Mouse (Mus musculus): ENCODE measurements around the gene Idh3a.
"Not testable (repeated sequence)": the region's sequence is repeated elsewhere in the genome, so short reads cannot be mapped to it uniquely, and the experiment has no call there.

Idh3a gene

DNA sequence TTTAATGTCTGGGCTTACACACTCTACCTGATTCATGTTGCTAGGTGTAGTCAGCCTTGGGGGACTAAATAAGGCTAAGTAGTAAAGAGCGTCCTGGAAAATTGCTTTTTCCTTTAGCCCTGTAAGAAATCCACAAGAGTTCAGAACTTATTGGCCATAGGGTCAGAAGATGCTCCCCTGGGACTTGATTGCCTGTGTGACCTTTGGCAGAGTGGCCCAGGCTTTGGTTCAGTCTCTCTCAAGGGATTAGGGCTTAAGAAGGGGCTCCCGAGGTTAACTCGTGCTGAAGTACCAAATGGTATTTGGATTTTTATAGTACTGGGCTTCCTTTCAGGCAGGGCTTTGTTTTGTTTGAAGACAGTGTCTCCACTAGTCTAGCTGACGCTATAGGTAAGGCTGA lies 1.7 kb downstream of the Idh3a start:
- no peak for DNase-seq (ENCODE audit: low read depth, low spot score)

DNA sequence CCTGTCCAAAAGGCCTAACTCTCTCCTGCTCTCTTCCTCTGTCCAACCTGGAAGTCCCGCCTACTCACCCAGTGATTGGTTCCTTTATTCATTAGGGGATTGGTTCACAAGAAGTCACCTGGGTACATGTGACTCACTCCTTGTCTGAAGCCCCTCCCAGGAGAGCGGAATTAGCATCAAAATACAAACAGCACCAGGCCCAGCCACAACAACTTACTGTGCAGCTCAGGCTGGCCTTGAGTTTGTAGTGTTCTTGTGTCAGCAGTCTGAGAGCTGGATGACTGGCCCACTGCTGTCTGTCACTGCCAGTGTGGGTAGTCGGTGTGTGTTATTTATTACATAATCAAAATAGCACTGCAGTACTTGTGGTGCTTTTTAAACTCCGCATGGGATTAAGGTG lies 7.5 kb downstream of the Idh3a start:
- DNase-seq (ENCODE audit: low read depth, low spot score) = not testable (repeated sequence)

DNA sequence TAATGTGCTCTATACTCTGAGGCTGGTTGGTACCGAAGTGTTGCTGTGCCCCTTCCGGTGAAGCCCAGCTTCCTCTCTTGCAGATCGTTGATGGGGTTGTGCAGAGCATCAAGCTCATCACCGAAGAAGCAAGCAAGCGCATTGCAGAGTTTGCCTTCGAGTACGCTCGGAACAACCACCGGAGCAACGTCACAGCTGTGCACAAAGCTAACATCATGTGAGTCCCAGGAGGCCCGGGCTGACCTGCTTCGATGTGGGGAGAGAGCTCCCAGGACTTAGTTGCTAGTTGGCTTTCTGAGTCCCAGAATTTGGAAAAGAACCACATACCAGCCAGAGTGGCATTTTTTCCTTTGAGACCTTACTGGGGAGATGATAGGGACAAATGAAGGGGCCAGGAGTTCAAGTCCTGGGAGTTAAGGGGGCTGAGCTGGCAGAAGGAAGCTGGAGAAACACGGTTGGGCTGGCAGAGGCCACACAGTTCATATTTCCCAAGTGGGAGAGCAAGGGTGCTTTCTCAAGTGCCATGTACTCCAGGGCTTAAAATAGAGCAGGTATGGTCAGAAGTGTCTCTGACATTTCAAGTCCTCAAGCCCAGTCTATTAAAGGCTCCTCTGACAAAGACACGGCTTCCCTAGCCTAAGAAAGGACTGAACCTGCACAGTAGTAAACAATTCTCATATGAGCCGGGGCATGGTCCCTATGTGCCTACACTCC lies 10.8 kb downstream of the Idh3a start:
- no peak for DNase-seq (ENCODE audit: low read depth, low spot score)

DNA sequence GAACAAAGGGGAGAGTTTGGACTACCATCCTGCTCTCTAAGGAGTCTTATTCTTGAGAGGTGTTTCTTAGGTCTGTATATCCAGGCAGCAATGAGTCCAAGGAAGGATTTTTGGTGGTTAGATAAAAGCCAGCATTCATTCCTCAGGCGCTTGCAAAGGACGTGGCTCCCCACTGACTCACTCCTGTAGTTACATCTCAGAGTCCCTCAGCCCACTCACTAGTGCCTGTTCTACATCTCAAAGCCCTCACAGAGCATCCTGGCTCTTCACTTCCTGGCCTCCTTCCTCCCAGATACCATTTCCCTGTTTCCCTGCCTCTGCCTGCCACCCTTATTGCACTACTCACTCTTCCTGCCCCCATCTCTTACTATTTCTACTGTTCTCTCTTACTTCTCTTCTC lies 16.3 kb downstream of the Idh3a start:
- no peak for DNase-seq (ENCODE audit: low read depth, low spot score)

DNA sequence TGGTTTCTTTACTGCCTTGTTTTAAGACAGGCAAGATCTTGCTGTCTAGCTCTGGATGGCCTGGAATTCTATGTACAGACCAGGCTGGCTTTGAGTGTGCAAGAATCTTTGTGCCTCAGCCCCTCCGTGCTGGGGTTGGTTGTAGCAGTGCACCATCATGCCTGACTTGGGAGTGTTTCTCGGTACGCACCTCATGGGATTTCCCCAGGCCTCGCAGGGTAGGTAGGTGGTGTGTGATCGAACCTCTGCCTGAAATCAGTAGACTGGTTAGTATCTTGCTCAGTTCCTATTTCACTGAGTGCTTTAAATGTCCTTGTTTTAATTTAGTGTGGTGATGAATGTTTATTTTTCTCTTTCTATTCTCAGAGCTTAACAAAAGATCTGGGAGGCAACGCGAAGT lies 16.8 kb downstream of the Idh3a start:
- no peak for DNase-seq (ENCODE audit: low read depth, low spot score)

DNA sequence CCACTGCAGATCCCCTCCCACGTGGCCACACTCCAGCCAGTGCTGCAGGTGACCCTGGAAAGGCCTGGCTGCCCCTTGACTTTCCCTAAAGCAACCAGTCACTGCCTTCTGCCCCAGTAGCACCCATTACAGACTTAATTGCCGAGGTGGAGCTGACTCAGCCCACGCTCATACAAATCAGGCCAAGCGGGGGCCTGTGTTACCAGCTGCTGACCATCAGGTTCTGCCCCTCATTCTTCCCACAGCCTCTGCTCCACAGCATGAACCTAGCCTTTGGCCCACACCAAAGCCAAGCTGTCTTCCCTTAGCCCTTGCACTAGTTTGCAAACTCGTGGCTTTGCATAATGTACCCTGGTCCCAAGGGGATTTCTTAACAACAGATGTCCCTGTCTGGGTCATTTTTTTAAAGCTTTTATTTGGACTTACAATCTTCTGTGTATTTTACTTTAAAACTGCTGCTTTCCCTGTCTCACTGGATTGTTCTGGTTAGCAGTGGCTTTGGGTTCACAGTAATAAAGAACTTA lies 18.1 kb downstream of the Idh3a start:
- DNase-seq (ENCODE audit: low read depth, low spot score) = no peak

GRCm38 (mm10) chr9:54604886-54605285 lies 18.8 kb downstream of the Idh3a start:
- peak; percentile 50 for DNase-seq (ENCODE audit: low read depth, low spot score)

- DNase-seq (ENCODE audit: low read depth, low spot score) = no peak
These were observed 26.7 kb downstream of the Idh3a start for GRCm38 (mm10) chr9:54612781-54613191.

DNA sequence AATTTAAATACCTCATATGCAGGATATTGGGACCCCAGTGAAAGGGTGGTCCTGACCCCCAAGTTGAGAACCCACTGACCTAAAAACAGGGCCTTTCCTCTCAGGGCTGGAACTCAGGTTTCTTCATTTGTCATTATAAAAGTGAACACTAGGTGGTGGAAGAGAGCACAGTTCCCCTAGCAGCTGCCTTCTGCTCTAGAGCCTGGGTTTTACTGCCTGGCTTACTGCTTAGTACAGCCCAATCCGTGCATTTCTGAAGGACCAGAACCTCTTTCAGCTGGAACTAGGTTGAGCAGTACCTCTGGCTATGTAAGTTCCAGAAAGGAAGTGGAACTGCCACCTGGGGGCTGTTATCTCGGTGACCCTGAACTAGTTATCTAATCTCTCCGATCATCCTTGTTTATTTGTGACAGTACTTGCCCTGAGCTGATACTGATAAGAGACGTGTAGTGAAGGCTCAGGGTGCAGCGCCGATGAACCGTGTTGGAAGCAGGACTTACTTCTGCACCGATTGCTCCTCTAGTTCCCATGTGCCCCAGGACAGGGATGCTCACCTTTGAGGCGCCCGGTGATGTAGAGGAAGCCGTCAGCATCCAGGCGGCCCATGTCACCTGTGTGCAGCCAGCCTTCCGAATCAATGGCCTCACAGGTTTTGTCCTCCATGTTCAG lies 28.2 kb downstream of the Idh3a start:
- DNase-seq (ENCODE audit: low read depth, low spot score) = peak; percentile 36

DNA sequence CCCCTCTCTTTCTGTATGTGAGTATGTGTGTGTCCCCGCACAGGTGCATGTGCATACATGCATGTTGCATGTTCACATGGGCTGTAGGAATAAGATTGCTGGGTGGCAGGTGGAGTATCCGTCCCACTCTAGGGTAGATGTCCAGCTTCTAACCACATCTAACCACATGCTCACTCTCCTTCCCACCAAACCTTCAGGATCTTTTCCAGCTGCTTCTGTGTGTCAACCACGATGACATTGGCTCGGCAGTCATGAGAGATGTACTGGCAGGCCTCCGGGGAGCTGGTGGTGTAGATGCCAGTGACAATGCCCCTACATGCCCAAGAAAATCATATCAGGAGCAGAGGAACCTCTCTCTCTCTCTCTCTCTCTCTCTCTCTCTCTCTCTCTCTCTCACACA lies 41.1 kb downstream of the Idh3a start:
- DNase-seq (ENCODE audit: low read depth, low spot score) = no peak

GRCm38 (mm10) chr9:54628752-54629151 lies 42.6 kb downstream of the Idh3a start:
- DNase-seq (ENCODE audit: low read depth, low spot score) = no peak

DNA sequence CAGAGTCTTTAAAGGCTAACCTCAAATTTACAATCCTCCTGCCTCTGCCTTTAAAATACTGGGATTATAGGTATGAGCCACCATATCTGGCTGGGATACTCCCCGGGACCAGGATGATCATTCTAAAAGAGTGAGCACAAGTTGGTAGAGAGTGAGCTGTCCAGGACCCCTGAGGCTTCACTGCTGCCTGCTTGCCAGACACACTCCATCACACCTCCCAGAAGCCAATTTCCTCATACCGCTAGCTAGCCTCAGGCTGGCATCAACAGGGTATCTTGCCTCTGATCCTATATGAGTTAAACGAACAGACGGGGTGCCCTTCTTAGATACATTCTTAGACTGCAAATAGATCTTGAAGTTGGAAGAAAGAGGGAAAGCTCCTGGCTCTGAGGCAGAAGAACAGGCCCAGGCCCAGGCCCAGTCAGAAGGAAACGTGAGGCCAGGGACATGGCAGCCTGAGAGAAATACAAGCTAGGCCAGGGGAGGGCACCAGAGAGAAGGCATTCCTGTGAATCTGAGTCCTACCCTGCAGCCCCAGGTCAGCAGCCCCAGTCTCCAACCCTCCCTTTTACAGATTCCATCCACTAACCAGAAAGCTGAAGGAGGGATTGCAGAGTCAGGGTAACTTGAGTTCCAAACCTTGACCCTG lies 43.6 kb downstream of the Idh3a start:
- DNase-seq (ENCODE audit: low read depth, low spot score) = no peak

DNA sequence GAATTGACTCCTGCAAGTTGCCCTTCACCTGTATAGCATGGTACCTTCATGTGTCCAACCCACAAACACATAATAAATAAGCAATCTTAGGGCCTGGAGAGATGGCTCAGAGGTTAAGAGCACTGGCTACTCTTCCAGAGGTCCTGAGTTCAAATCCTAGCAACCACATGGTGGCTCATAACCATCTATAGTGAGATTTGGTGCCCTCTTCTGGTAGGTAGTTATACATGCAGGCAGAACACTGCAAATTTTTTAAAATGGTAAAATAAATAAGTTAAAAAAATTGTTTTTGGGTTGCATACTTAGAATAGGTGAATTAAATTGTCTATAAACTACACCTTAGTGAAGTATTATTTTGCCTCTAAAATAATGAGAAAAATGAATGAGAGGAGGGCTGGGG lies 44.8 kb downstream of the Idh3a start:
- DNase-seq (ENCODE audit: low read depth, low spot score) = no peak

- DNase-seq (ENCODE audit: low read depth, low spot score) = no peak
These were observed 47.3 kb downstream of the Idh3a start for GRCm38 (mm10) chr9:54633401-54633800.

DNA sequence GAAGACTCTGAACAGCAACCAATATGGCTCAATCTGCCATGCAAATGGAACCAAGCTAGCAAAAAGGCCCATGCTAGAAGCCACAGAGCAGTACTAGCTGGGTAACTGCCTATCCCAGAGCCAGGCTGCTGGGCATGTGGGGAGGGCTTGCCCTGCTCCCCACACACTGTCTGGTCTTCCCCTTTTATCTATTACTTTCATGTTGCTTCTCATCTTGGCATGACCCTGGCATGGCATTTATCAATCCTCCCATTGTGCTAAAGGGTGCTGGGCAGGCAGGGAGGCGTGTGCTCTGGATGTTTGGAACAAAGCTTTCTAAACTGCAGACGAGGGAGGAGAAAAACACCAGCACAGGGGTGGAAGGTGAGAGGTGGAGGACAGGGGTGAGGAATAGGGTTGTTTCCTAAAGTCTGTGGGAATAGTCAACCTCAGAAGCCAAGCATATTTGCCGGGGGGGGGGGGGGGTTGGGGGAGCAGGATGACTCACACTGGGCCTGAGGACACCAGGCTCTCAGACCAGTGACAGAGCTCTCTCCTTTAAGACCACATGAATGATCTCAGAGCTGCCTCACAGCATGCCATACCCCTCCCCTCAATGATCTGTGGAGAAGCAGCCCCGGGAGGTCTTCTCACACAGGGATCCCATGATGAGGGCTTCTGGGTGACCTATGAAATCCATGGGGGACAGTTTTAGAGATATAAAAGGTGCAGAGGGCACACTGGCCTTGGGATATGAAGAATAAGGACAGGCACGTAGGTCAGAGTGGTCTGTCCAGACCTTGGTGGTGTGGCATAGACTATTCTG lies 51.6 kb downstream of the Idh3a start:
- no peak for DNase-seq (ENCODE audit: low read depth, low spot score)

DNA sequence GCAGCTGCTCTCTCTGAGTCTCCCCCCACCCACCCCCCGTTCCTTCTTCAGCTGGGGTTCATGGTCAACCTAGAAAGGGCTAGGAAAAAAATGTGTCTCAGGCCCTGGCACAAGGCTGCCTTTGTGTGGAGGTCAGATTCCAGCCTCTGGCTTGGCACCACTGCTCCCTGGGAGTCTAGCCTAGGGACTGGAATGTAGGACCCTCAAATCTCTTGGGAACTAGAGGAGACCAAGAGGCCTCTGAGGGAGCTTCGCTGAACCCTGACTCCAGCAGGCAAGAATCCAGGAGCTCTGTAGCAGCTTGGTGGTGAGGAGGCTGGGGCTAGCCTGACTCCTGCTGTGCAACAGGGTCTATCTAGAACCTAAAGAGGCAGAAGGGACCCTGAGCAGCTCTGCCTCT lies 53.1 kb downstream of the Idh3a start:
- no peak for DNase-seq (ENCODE audit: low read depth, low spot score)

- DNase-seq (ENCODE audit: low read depth, low spot score) = no peak
These were observed 55.4 kb downstream of the Idh3a start for GRCm38 (mm10) chr9:54641548-54641947.

GRCm38 (mm10) chr9:54642149-54642548 lies 56.0 kb downstream of the Idh3a start:
- DNase-seq (ENCODE audit: low read depth, low spot score) = no peak

GRCm38 (mm10) chr9:54642556-54642955 lies 56.4 kb downstream of the Idh3a start:
- DNase-seq (ENCODE audit: low read depth, low spot score) = no peak

DNA sequence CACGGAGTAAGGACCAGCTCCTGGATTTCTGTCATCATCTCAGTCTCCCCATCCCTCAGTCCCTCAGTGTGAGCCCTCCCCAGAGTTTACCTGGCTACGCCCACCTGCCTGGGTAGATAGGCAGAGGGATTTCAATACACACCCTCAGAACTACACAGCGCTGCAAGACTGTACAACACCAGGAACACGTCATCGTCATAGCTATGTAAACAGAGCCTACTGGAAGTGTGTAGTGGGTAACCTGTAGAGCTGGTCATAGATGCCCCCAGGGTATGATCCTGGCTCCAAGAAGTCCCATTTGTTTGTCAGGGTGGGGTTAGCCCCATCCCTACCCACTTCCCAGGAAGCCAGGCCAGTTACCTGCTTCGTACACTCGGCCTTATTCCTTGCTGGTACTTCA lies 57.0 kb downstream of the Idh3a start:
- DNase-seq (ENCODE audit: low read depth, low spot score) = no peak

DNA sequence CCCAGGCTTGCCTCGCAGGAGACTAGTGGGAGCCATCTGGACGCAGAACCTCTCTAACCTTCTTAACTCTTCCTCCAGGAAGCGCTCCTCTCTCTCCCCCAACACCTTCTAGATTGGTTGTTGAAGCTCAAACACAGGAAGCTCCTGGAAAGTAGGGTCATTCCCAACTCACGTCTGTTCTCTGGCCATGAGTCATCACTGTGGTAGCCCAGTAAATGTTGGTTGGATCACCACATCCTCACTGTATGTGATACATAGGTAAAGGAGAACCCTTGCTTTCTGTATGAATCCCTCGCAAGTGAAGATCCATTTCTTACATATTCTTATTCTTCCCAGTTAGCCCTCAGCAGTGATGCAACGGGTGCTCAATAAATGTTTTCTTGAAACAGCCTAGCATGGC lies 59.4 kb downstream of the Idh3a start:
- no peak for DNase-seq (ENCODE audit: low read depth, low spot score)

GRCm38 (mm10) chr9:54646252-54646651 lies 60.1 kb downstream of the Idh3a start:
- no peak for DNase-seq (ENCODE audit: low read depth, low spot score)

Data from retina, adult 2 months (tissue).